Mouse (Mus musculus): ENCODE data around the gene Sel1l3. TPM values are rescaled to one million over a fixed set of nuclear protein-coding genes. Genes with fewer than 3 reads are reported as not detected.
A peak's percentile ranks its signal among the peaks of the same experiment; 100 is the strongest.

Gene Sel1l3
- polyA plus RNA-seq, 1 experiment from 2014 or later, result 6.1 TPM

GRCm38 (mm10) chr5:53212087-53212781, 1.5 kb downstream of the Sel1l3 start:
- no peaks in the 10 kb centered on the region for H3K9me3 ChIP-seq
- no peak for ATAC-seq (ENCODE audit: borderline replicate concordance, extremely low read depth, low FRiP score, low TSS enrichment)
- 11% methylated on average over 20 of the region's 20 CpGs for WGBS
- H3K4me1 ChIP-seq, result peaks cover 10% of the 10 kb centered on the region; the same call in 1 of the 2 replicates
- H3K4me2 ChIP-seq, result peak overlapping the region; percentile 99
- peaks cover 54% of the 10 kb centered on the region for H3K27me3 ChIP-seq
- peak overlapping the region; percentile 62 for H3K4me3 ChIP-seq
- no peak overlapping the region for H3K27ac ChIP-seq
- H3K36me3 ChIP-seq, result no peaks in the 10 kb centered on the region
- H3K9ac ChIP-seq, result peak overlapping the region; percentile 64

- Histone ChIP-seq H3K4me2 (no peak overlapping the region), H3K4me3 (no peak overlapping the region), H3K36me3 (no peaks in the 10 kb centered on the region), H3K4me1 (peaks cover 10% of the 10 kb centered on the region; the same call in 1 of the 2 replicates), H3K9ac (no peak overlapping the region), H3K27me3 (peaks cover 50% of the 10 kb centered on the region), H3K27ac (no peak overlapping the region), H3K9me3 (no peaks in the 10 kb centered on the region)
- WGBS, result 53% methylated on average over 6 of the region's 6 CpGs
- ATAC-seq (ENCODE audit: borderline replicate concordance, extremely low read depth, low FRiP score, low TSS enrichment), result no peak
These were observed 2.5 kb downstream of the Sel1l3 start for GRCm38 (mm10) chr5:53211241-53211640.

GRCm38 (mm10) chr5:53210481-53210880, 3.2 kb downstream of the Sel1l3 start:
- Histone ChIP-seq H3K4me2 (no peak overlapping the region), H3K36me3 (no peaks in the 10 kb centered on the region), H3K9ac (no peak overlapping the region), H3K9me3 (no peaks in the 10 kb centered on the region), H3K4me1 (peaks cover 10% of the 10 kb centered on the region; the same call in 1 of the 2 replicates), H3K4me3 (no peak overlapping the region), H3K27ac (no peak overlapping the region), H3K27me3 (peaks cover 49% of the 10 kb centered on the region)
- ATAC-seq (ENCODE audit: borderline replicate concordance, extremely low read depth, low FRiP score, low TSS enrichment), result no peak
- WGBS, result 53% methylated on average over 4 of the region's 4 CpGs

- Histone ChIP-seq H3K4me1 (peaks cover 10% of the 10 kb centered on the region; the same call in 1 of the 2 replicates), H3K4me3 (no peak overlapping the region), H3K27me3 (peaks cover 42% of the 10 kb centered on the region), H3K9me3 (no peaks in the 10 kb centered on the region), H3K4me2 (no peak overlapping the region), H3K9ac (no peak overlapping the region), H3K27ac (no peak overlapping the region), H3K36me3 (no peaks in the 10 kb centered on the region)
- no peak for ATAC-seq (ENCODE audit: borderline replicate concordance, extremely low read depth, low FRiP score, low TSS enrichment)
- WGBS, result 50% methylated on average over 7 of the region's 7 CpGs
These were observed 4.0 kb downstream of the Sel1l3 start for GRCm38 (mm10) chr5:53209773-53210172.

- H3K9me3 ChIP-seq, result no peaks in the 10 kb centered on the region
- H3K9ac ChIP-seq, result no peak overlapping the region
- H3K4me2 ChIP-seq, result no peak overlapping the region
- no peak overlapping the region for H3K27ac ChIP-seq
- H3K4me1 ChIP-seq, result peaks cover 4% of the 10 kb centered on the region; the same call in 1 of the 2 replicates
- no peaks in the 10 kb centered on the region for H3K36me3 ChIP-seq
- no peak for ATAC-seq (ENCODE audit: borderline replicate concordance, extremely low read depth, low FRiP score, low TSS enrichment)
- WGBS, result 94% methylated on average over 1 of the region's 1 CpGs
- H3K4me3 ChIP-seq, result no peak overlapping the region
- peaks cover 31% of the 10 kb centered on the region for H3K27me3 ChIP-seq
These were observed 5.0 kb downstream of the Sel1l3 start for GRCm38 (mm10) chr5:53208731-53209130.

GRCm38 (mm10) chr5:53206575-53206974, 7.2 kb downstream of the Sel1l3 start:
- ATAC-seq (ENCODE audit: borderline replicate concordance, extremely low read depth, low FRiP score, low TSS enrichment), result no peak
- Histone ChIP-seq H3K27me3 (peaks cover 13% of the 10 kb centered on the region; the same call in 1 of the 2 replicates), H3K4me2 (no peak overlapping the region), H3K4me3 (no peak overlapping the region), H3K9ac (no peak overlapping the region), H3K9me3 (no peaks in the 10 kb centered on the region), H3K36me3 (no peaks in the 10 kb centered on the region), H3K27ac (no peak overlapping the region), H3K4me1 (no peaks in the 10 kb centered on the region)
- WGBS, result 63% methylated on average over 5 of the region's 5 CpGs

- H3K27me3 ChIP-seq, result no peaks in the 10 kb centered on the region
- no peak for ATAC-seq (ENCODE audit: borderline replicate concordance, extremely low read depth, low FRiP score, low TSS enrichment)
- no peak overlapping the region for H3K27ac ChIP-seq
- H3K4me3 ChIP-seq, result no peak overlapping the region
- H3K9me3 ChIP-seq, result no peaks in the 10 kb centered on the region
- H3K36me3 ChIP-seq, result no peaks in the 10 kb centered on the region
- no peak overlapping the region for H3K4me2 ChIP-seq
- WGBS, result 65% methylated on average over 8 of the region's 8 CpGs
- no peak overlapping the region for H3K9ac ChIP-seq
- H3K4me1 ChIP-seq, result no peaks in the 10 kb centered on the region
These were observed 11.0 kb downstream of the Sel1l3 start for GRCm38 (mm10) chr5:53202748-53203147.

GRCm38 (mm10) chr5:53200825-53201224, 12.9 kb downstream of the Sel1l3 start:
- no peak overlapping the region for H3K4me2 ChIP-seq
- WGBS, result 70% methylated on average over 10 of the region's 10 CpGs

GRCm38 (mm10) chr5:53198408-53198807, 15.3 kb downstream of the Sel1l3 start:
- Histone ChIP-seq H3K27ac (no peak overlapping the region), H3K4me2 (no peak overlapping the region), H3K9ac (no peak overlapping the region), H3K36me3 (no peaks in the 10 kb centered on the region), H3K4me3 (no peak overlapping the region), H3K27me3 (no peaks in the 10 kb centered on the region), H3K9me3 (no peaks in the 10 kb centered on the region), H3K4me1 (no peaks in the 10 kb centered on the region)
- no peak for ATAC-seq (ENCODE audit: borderline replicate concordance, extremely low read depth, low FRiP score, low TSS enrichment)
- 49% methylated on average over 1 of the region's 1 CpGs for WGBS

More at GRCm38 (mm10) chr5:53200825-53201224, 12.9 kb downstream of the Sel1l3 start:
- Histone ChIP-seq H3K4me3 (no peak overlapping the region), H3K9me3 (no peaks in the 10 kb centered on the region), H3K9ac (no peak overlapping the region), H3K36me3 (no peaks in the 10 kb centered on the region), H3K27ac (no peak overlapping the region), H3K4me1 (no peaks in the 10 kb centered on the region), H3K27me3 (no peaks in the 10 kb centered on the region)
- ATAC-seq (ENCODE audit: borderline replicate concordance, extremely low read depth, low FRiP score, low TSS enrichment), result no peak

- H3K9ac ChIP-seq, result no peak overlapping the region
- H3K36me3 ChIP-seq, result no peaks in the 10 kb centered on the region
- no peak for ATAC-seq (ENCODE audit: borderline replicate concordance, extremely low read depth, low FRiP score, low TSS enrichment)
- no peaks in the 10 kb centered on the region for H3K9me3 ChIP-seq
- H3K27ac ChIP-seq, result no peak overlapping the region
- H3K27me3 ChIP-seq, result no peaks in the 10 kb centered on the region
- no peak overlapping the region for H3K4me2 ChIP-seq
- no peaks in the 10 kb centered on the region for H3K4me1 ChIP-seq
- 54% methylated on average over 10 of the region's 10 CpGs for WGBS
- no peak overlapping the region for H3K4me3 ChIP-seq
These were observed 17.2 kb downstream of the Sel1l3 start for GRCm38 (mm10) chr5:53196387-53197088.

GRCm38 (mm10) chr5:53194841-53195240, 18.9 kb downstream of the Sel1l3 start:
- no peak overlapping the region for H3K4me2 ChIP-seq
- no peak overlapping the region for H3K9ac ChIP-seq
- H3K27me3 ChIP-seq, result no peaks in the 10 kb centered on the region
- H3K9me3 ChIP-seq, result no peaks in the 10 kb centered on the region
- H3K4me3 ChIP-seq, result no peak overlapping the region
- no peaks in the 10 kb centered on the region for H3K36me3 ChIP-seq
- ATAC-seq (ENCODE audit: borderline replicate concordance, extremely low read depth, low FRiP score, low TSS enrichment), result no peak
- H3K27ac ChIP-seq, result no peak overlapping the region
- WGBS, result 90% methylated on average over 3 of the region's 3 CpGs
- H3K4me1 ChIP-seq, result no peaks in the 10 kb centered on the region

GRCm38 (mm10) chr5:53194421-53194820, 19.3 kb downstream of the Sel1l3 start:
- no peaks in the 10 kb centered on the region for H3K9me3 ChIP-seq

More at GRCm38 (mm10) chr5:53194421-53194820, 19.3 kb downstream of the Sel1l3 start:
- no peaks in the 10 kb centered on the region for H3K27me3 ChIP-seq
- no peaks in the 10 kb centered on the region for H3K4me1 ChIP-seq
- H3K4me3 ChIP-seq, result no peak overlapping the region
- no peak overlapping the region for H3K27ac ChIP-seq
- no peak overlapping the region for H3K9ac ChIP-seq
- no peak overlapping the region for H3K4me2 ChIP-seq
- H3K36me3 ChIP-seq, result no peaks in the 10 kb centered on the region
- 66% methylated on average over 2 of the region's 2 CpGs for WGBS
- ATAC-seq (ENCODE audit: borderline replicate concordance, extremely low read depth, low FRiP score, low TSS enrichment), result no peak
